Mouse (Mus musculus): ENCODE results near the gene Rab20. TPM values are rescaled to one million over a fixed set of nuclear protein-coding genes. Genes with fewer than 3 reads are reported as not detected.

The Rab20 gene
- total RNA-seq, 2 experiments from 2014 or later, result 28.6 to 30.4 TPM

GRCm38 (mm10) chr8:11415089-11415488 is 63.4 kb downstream of the Rab20 start:
- intact Hi-C loops (cut with DNase I), result no loop called here
- no peak for DNase-seq

GRCm38 (mm10) chr8:11414304-11414703 is 64.2 kb downstream of the Rab20 start:
- DNase-seq, result no peak
- intact Hi-C loops (cut with DNase I), result no loop called here

- no peak for DNase-seq
- intact Hi-C loops (cut with DNase I), result no loop called here
Measured at GRCm38 (mm10) chr8:11412450-11412849, 66.1 kb downstream of the Rab20 start.

GRCm38 (mm10) chr8:11411504-11412124 is 66.9 kb downstream of the Rab20 start:
- intact Hi-C loops (cut with DNase I), result no loop called here

GRCm38 (mm10) chr8:11405722-11406481 is 72.6 kb downstream of the Rab20 start:
- peak; percentile 86 for DNase-seq
- intact Hi-C loops (cut with DNase I), result no loop called here

More at GRCm38 (mm10) chr8:11411504-11412124, 66.9 kb downstream of the Rab20 start:
- peak; percentile 76 to 77 for DNase-seq

GRCm38 (mm10) chr8:11404614-11405013 is 73.9 kb downstream of the Rab20 start:
- peak; percentile 43 to 47 for DNase-seq
- intact Hi-C loops (cut with DNase I), result no loop called here

GRCm38 (mm10) chr8:11403813-11404212 is 74.7 kb downstream of the Rab20 start:
- no peak for DNase-seq
- intact Hi-C loops (cut with DNase I), result no loop called here

Other genes starting within 250 kb of the Rab20 start
- 100 to 1,000 TPM; 697 to 713 TPM for gene Col4a2, start 165.9 kb downstream of the Rab20 start, total RNA-seq (2021)
- 1,000 to 10,000 TPM; 1,260 to 1,378 TPM for gene Col4a1, start 165.9 kb downstream of the Rab20 start, total RNA-seq (2021)
- 10 to 100 TPM; 40.2 to 41.7 TPM for gene Naxd, start 18.8 kb upstream of the Rab20 start, total RNA-seq (2021)
- gene Cars2, start 72.1 kb upstream of the Rab20 start, total RNA-seq (2021), result 10 to 100 TPM; 35.1 to 35.9 TPM
- gene Ing1, start 76.9 kb upstream of the Rab20 start, total RNA-seq (2021), result 10 to 100 TPM; 29.3 to 30.3 TPM
- gene Ankrd10, start 157.0 kb upstream of the Rab20 start, total RNA-seq (2021), result 10 to 100 TPM; 44.9 to 50.9 TPM
- gene 1700016D06Rik, start 222.4 kb upstream of the Rab20 start, total RNA-seq (2021), result not detected
- gene Arhgef7, start 249.0 kb upstream of the Rab20 start, total RNA-seq (2021), result 100 to 1,000 TPM; 174 to 190 TPM